Mouse (Mus musculus) lung, postnatal 0 days (tissue): ENCODE data around the gene Tns3.

Experiments
- CTCF ChIP-seq: IDR thresholded peaks from 2 replicates; pipeline ENCODE4 v1.5.1; 2016; ENCODE audit warnings: antibody characterized with exemption, mild to moderate bottlenecking
- EP300 ChIP-seq: IDR thresholded peaks from 2 replicates; pipeline ENCODE4 v1.6.1; 2016; ENCODE audit warnings: antibody characterized with exemption, mild to moderate bottlenecking, control low read depth

- TF ChIP-seq EP300 (no peak), CTCF (no peak)
Observed at GRCm38 (mm10) chr11:8432941-8433340, 231.4 kb downstream of the Tns3 start.
